Mouse (Mus musculus): Measurements from ENCODE around the gene Fbxo42.

GRCm38 (mm10) chr4:141204580-141205061 lies 56.9 kb downstream of the Fbxo42 start:
- TF ChIP-seq POLR2A (IDR thresholded peaks at IDR 0.05; ENCODE audit: low read depth, low read length), result no peak
- no peak for TF ChIP-seq CTCF (IDR thresholded peaks at IDR 0.05; ENCODE audit: borderline replicate concordance, insufficient read depth, low read length)
